Comparison of ENCODE assay signal across 12 mouse cellular contexts in genomic region chr1:184871506-184871905, GRCm38 (mm10). TPM values are rescaled to one million over a fixed set of nuclear protein-coding genes. Genes with fewer than 3 reads are reported as not detected.
DNase-seq lines count a peak whose midpoint lies in the region; ATAC-seq lines count a peak whose summit lies in the region.
"Had no signal": no experiment of that assay in that cellular context is flagged by ENCODE, and none has a peak within 500 bp of the region (broad histone marks: within the 10 kb centered on the region; RNA-seq: fewer than 3 reads in every experiment).

No protein-coding gene starts in this region.

- H3K36me3 ChIP-seq in embryonic facial prominence, embryonic 10.5 days (replicated peaks), result no peaks in the 10 kb centered on the region

- no peaks in the 10 kb centered on the region for H3K9me3 ChIP-seq in embryonic facial prominence, embryonic 10.5 days

- DNase-seq in embryo, embryonic 11 days, result peak; percentile 26
- DNase-seq in embryo, embryonic 9.5 days (ENCODE audit: extremely low spot score), result no peak
- no peak for DNase-seq in embryonic facial prominence, embryonic 10.5 days (ENCODE audit: low spot score)
- peak; percentile 52 for DNase-seq in kidney, postnatal 10 days
- DNase-seq in lung, postnatal 14 days, result peak; percentile 36
- no peak for DNase-seq in MN1 (ENCODE audit: low spot score)
- DNase-seq in urinary bladder, postnatal 25 days (ENCODE audit: low spot score), result no peak
- DNase-seq: B cell, adult 2 months; forebrain, postnatal 0 days; spleen, adult 18-20 months had no signal

- no peak for ATAC-seq in activated CD4-positive, CD25-positive, alpha-beta regulatory T cell, adult 4 months
- ATAC-seq: forebrain, postnatal 0 days had no signal

- 65% methylated on average over 1 of the region's 1 CpGs for WGBS in embryonic facial prominence, embryonic 10.5 days

- H3K4me1 ChIP-seq in embryonic facial prominence, embryonic 10.5 days, result peaks cover 40% of the 10 kb centered on the region

- peaks cover 8% of the 10 kb centered on the region for H3K27me3 ChIP-seq in embryonic facial prominence, embryonic 10.5 days (replicated peaks; ENCODE audit: low read depth, poor library complexity, severe bottlenecking)

- no peak overlapping the region for H3K4me3 ChIP-seq in embryonic facial prominence, embryonic 10.5 days

- peak overlapping the region; percentile 49; the same call in 1 of the 2 replicates for H3K27ac ChIP-seq in embryonic facial prominence, embryonic 10.5 days (replicated peaks)
- H3K27ac ChIP-seq: hindbrain, embryonic 14.5 days had no signal

RNA-seq across cellular contexts. Expression of gene C130074G19Rik, which starts 11.5 kb away (rescaled TPM):
- 0.49 and 0.64 TPM in 2 replicates for polyA plus RNA-seq in embryonic facial prominence, embryonic 10.5 days (2016; fragmentation: Nextera tagmentation; extraction: Ambion mirVana)
- not detected for polyA plus RNA-seq in activated CD4-positive, CD25-positive, alpha-beta regulatory T cell, adult 4 months (2017; shearing (Covaris generic))

RNA-seq across cellular contexts. Expression of gene Marc2, which starts 25.3 kb away (rescaled TPM):
- polyA plus RNA-seq in embryonic facial prominence, embryonic 10.5 days (2016; fragmentation: Nextera tagmentation; extraction: Ambion mirVana), result 78.9 and 82.0 TPM in 2 replicates
- 10 to 100 TPM; 31.5 to 33.8 TPM for polyA plus RNA-seq in activated CD4-positive, CD25-positive, alpha-beta regulatory T cell, adult 4 months (2017; shearing (Covaris generic))

Comparison
In these comparisons a context has a peak if more than half of its experiments do, and no peak if none do; other contexts are left out.
1. DNase-seq: peak in embryo, embryonic 11 days (single experiment), kidney, postnatal 10 days (single experiment) and lung, postnatal 14 days (single experiment); none in embryo, embryonic 9.5 days (single experiment), embryonic facial prominence, embryonic 10.5 days (single experiment), MN1 (single experiment) and urinary bladder, postnatal 25 days (single experiment).